In genomic region chr4:108400395-108400794, GRCm38 (mm10) we compare ENCODE assay signal across 28 mouse cellular contexts. TPM values are rescaled to one million over a fixed set of nuclear protein-coding genes. Genes with fewer than 3 reads are reported as not detected.
DNase-seq lines count a peak whose midpoint lies in the region; ATAC-seq and TF ChIP-seq lines count a peak whose summit lies in the region.
"Had no signal": no experiment of that assay in that cellular context is flagged by ENCODE, and none has a peak within 500 bp of the region (broad histone marks: within the 10 kb centered on the region; RNA-seq: fewer than 3 reads in every experiment).

No protein-coding gene starts in this region.

- no peak overlapping the region for H3K4me2 ChIP-seq in intestine, embryonic 14.5 days (ENCODE audit: low read length)
- no peak overlapping the region for H3K4me2 ChIP-seq in intestine, postnatal 0 days (replicated peaks; ENCODE audit: low read depth)
- H3K4me2 ChIP-seq: embryonic facial prominence, embryonic 12.5 days; forebrain, embryonic 13.5 days; hindbrain, embryonic 14.5 days; limb, embryonic 13.5 days; liver, embryonic 15.5 days; midbrain, embryonic 11.5 days; neural tube, embryonic 15.5 days had no signal

- no peak for ATAC-seq in intestine, embryonic 14.5 days (replicated peaks; ENCODE audit: low FRiP score, low TSS enrichment, low read depth)
- ATAC-seq in intestine, postnatal 0 days, result no peak
- ATAC-seq: forebrain, embryonic 13.5 days; inflammation-experienced regulatory T-cells, adult 6 months had no signal

- H3K4me3 ChIP-seq in intestine, embryonic 14.5 days (ENCODE audit: low read depth, low read length), result no peak overlapping the region
- H3K4me3 ChIP-seq in intestine, postnatal 0 days (ENCODE audit: low read depth, low read length), result no peak overlapping the region
- H3K4me3 ChIP-seq in layer of hippocampus, adult 2 months, result no peak overlapping the region
- H3K4me3 ChIP-seq: embryonic facial prominence, embryonic 12.5 days; erythroblast, embryonic 14.5 days; forebrain, embryonic 13.5 days; heart, adult 2 months; limb, embryonic 13.5 days; liver, embryonic 15.5 days; neural tube, embryonic 15.5 days had no signal

- H3K4me1 ChIP-seq in intestine, embryonic 14.5 days (replicated peaks; ENCODE audit: control insufficient read depth, insufficient read depth, low read length), result no peaks in the 10 kb centered on the region
- H3K4me1 ChIP-seq in intestine, postnatal 0 days (replicated peaks; ENCODE audit: control insufficient read depth, insufficient read depth, low read length), result 0 out of 2 replicates have a peak, but pooled peaks cover 2% of the 10 kb centered on the region
- H3K4me1 ChIP-seq: embryonic facial prominence, embryonic 12.5 days; forebrain, embryonic 13.5 days; liver, embryonic 15.5 days; neural tube, embryonic 15.5 days had no signal

- no peak overlapping the region for H3K27ac ChIP-seq in intestine, embryonic 14.5 days (ENCODE audit: low read depth)
- H3K27ac ChIP-seq in intestine, postnatal 0 days (ENCODE audit: low read depth, low read length), result no peak overlapping the region
- H3K27ac ChIP-seq in layer of hippocampus, adult 2 months, result no peak overlapping the region
- H3K27ac ChIP-seq: embryonic facial prominence, embryonic 12.5 days; forebrain, embryonic 13.5 days; heart, adult 2 months; hindbrain, embryonic 14.5 days; limb, embryonic 13.5 days; liver, embryonic 15.5 days; neural tube, embryonic 15.5 days; stomach, postnatal 0 days had no signal

- TF ChIP-seq CTCF in intestine, postnatal 0 days (IDR thresholded peaks at IDR 0.05; ENCODE audit: low read depth), result no peak
- TF ChIP-seq CTCF in layer of hippocampus, adult 2 months (conservative IDR thresholded peaks at IDR 0.05), result no peak

- no peaks in the 10 kb centered on the region for H3K9me3 ChIP-seq in intestine, embryonic 14.5 days (ENCODE audit: control insufficient read depth, low read length)
- H3K9me3 ChIP-seq in intestine, postnatal 0 days (ENCODE audit: control insufficient read depth), result no peaks in the 10 kb centered on the region
- H3K9me3 ChIP-seq: embryonic facial prominence, embryonic 12.5 days; forebrain, embryonic 13.5 days; limb, embryonic 13.5 days; liver, embryonic 15.5 days; neural tube, embryonic 15.5 days had no signal

- H3K9ac ChIP-seq in intestine, embryonic 14.5 days (ENCODE audit: low read length), result no peak overlapping the region
- H3K9ac ChIP-seq in intestine, postnatal 0 days (ENCODE audit: low read depth, low read length), result no peak overlapping the region
- H3K9ac ChIP-seq: embryonic facial prominence, embryonic 12.5 days; forebrain, embryonic 13.5 days; hindbrain, embryonic 14.5 days; limb, embryonic 13.5 days; liver, embryonic 15.5 days; neural tube, embryonic 15.5 days had no signal

- no peaks in the 10 kb centered on the region for H3K27me3 ChIP-seq in intestine, embryonic 14.5 days (replicated peaks; ENCODE audit: control insufficient read depth, insufficient read depth, low read length)
- no peaks in the 10 kb centered on the region for H3K27me3 ChIP-seq in intestine, postnatal 0 days (replicated peaks; ENCODE audit: control insufficient read depth, insufficient read depth, low read length)
- H3K27me3 ChIP-seq: embryonic facial prominence, embryonic 12.5 days; forebrain, embryonic 13.5 days; limb, embryonic 13.5 days; neural tube, embryonic 15.5 days had no signal

- H3K36me3 ChIP-seq in intestine, embryonic 14.5 days (ENCODE audit: control insufficient read depth, insufficient read depth, low read length), result peaks cover 21% of the 10 kb centered on the region; the same call in 1 of the 2 replicates
- peaks cover 5% of the 10 kb centered on the region; the same call in 1 of the 2 replicates for H3K36me3 ChIP-seq in intestine, postnatal 0 days (ENCODE audit: control insufficient read depth, insufficient read depth)
- H3K36me3 ChIP-seq: liver, embryonic 15.5 days had no signal

- WGBS in intestine, embryonic 14.5 days, result 89% methylated on average over 10 of the region's 10 CpGs
- 87% methylated on average over 10 of the region's 10 CpGs for WGBS in intestine, postnatal 0 days

- DNase-seq in adrenal gland, postnatal 14 days, result peak; percentile 51
- no peak for DNase-seq in adrenal gland, postnatal 4 days (ENCODE audit: low spot score in 2 of 2)
- peak; percentile 38 for DNase-seq in intestine, embryonic 14.5 days (ENCODE audit: low spot score)
- peak; percentile 82 for DNase-seq in NIH3T3 (ENCODE audit: low read depth)
- peak; percentile 73 for DNase-seq in gonadal fat pad, adult 2 months (ENCODE audit: low read depth)
- no peak for DNase-seq in layer of hippocampus, adult 2 months (ENCODE audit: low spot score in 2 of 2)
- DNase-seq: cerebellum, adult 18-20 months; cerebellum, postnatal 14 days; gastrocnemius, postnatal 10 days; heart, postnatal 4 days; kidney, postnatal 36 days; layer of hippocampus, adult 9-11 months; thymus, adult 2 months; thymus, postnatal 4 days had no signal

RNA-seq across cellular contexts. Expression of gene Gpx7, which starts 6.4 kb away (rescaled TPM):
- total RNA-seq in adrenal gland, postnatal 14 days (2021), result 13.6 and 13.9 TPM in 2 replicates
- 10 to 100 TPM; 25.0 to 31.1 TPM for total RNA-seq in adrenal gland, postnatal 4 days (2021)
- 40.0 and 46.4 TPM in 2 replicates for polyA plus RNA-seq in intestine, embryonic 14.5 days (2014; fragmentation: Nextera tagmentation; extraction: Ambion mirVana)
- polyA plus RNA-seq in intestine, postnatal 0 days (2015; fragmentation: Nextera tagmentation; extraction: Ambion mirVana), result 21.7 and 22.9 TPM in 2 replicates
- polyA plus RNA-seq in gonadal fat pad, adult 2 months (2012; rRNA removed), result 29.4 and 31.5 TPM in 2 replicates
- total RNA-seq in layer of hippocampus, adult 2 months (2021), result 1 to 10 TPM; 4.8 to 5.1 TPM
- polyA plus RNA-seq: erythroblast, embryonic 14.5 days had no signal

RNA-seq across cellular contexts. Expression of gene Shisal2a, which starts 17.2 kb away (rescaled TPM):
- total RNA-seq in adrenal gland, postnatal 14 days (2021), result 4.2 and 5.5 TPM in 2 replicates
- total RNA-seq in adrenal gland, postnatal 4 days (2021), result 1 to 10 TPM; 6.9 to 7.6 TPM
- 1.7 and 3.4 TPM in 2 replicates for polyA plus RNA-seq in intestine, embryonic 14.5 days (2014; fragmentation: Nextera tagmentation; extraction: Ambion mirVana)
- polyA plus RNA-seq in intestine, postnatal 0 days (2015; fragmentation: Nextera tagmentation; extraction: Ambion mirVana), result 0.50 and 0.55 TPM in 2 replicates
- 0.79 and 1.3 TPM in 2 replicates for polyA plus RNA-seq in gonadal fat pad, adult 2 months (2012; rRNA removed)
- total RNA-seq in layer of hippocampus, adult 2 months (2021), result not detected
- total RNA-seq: gastrocnemius, postnatal 10 days; heart, adult 2 months; left cerebral cortex, adult 18-20 months; left cerebral cortex, postnatal 25 days had no signal
- polyA plus RNA-seq: erythroblast, embryonic 14.5 days; heart, adult 2 months; inflammation-experienced regulatory T-cells, adult 6 months; thymus, adult 2 months had no signal

RNA-seq across cellular contexts. Expression of gene Tut4, which starts 58.8 kb away (rescaled TPM):
- total RNA-seq in adrenal gland, postnatal 14 days (2021), result 43.4 and 51.2 TPM in 2 replicates
- total RNA-seq in adrenal gland, postnatal 4 days (2021), result 10 to 100 TPM; 79.9 to 82.3 TPM
- 54.7 and 67.5 TPM in 2 replicates for polyA plus RNA-seq in intestine, embryonic 14.5 days (2014; fragmentation: Nextera tagmentation; extraction: Ambion mirVana)
- 19.1 and 22.8 TPM in 2 replicates for polyA plus RNA-seq in intestine, postnatal 0 days (2015; fragmentation: Nextera tagmentation; extraction: Ambion mirVana)
- polyA plus RNA-seq in gonadal fat pad, adult 2 months (2012; rRNA removed), result 31.2 and 40.7 TPM in 2 replicates
- 10 to 100 TPM; 37.7 to 44.4 TPM for total RNA-seq in layer of hippocampus, adult 2 months (2021)

Comparison
In these comparisons a context has a peak if more than half of its experiments do, and no peak if none do; other contexts are left out.
1. DNase-seq: peak in adrenal gland, postnatal 14 days (single experiment), intestine, embryonic 14.5 days (single experiment), NIH3T3 (single experiment) and gonadal fat pad, adult 2 months (single experiment); none in adrenal gland, postnatal 4 days (0 of 2) and layer of hippocampus, adult 2 months (0 of 2).